Mouse (Mus musculus) liver, embryonic 15.5 days (tissue): ENCODE data around the gene Calhm2. TPM values are rescaled to one million over a fixed set of nuclear protein-coding genes. Genes with fewer than 3 reads are reported as not detected.

Source experiments
- ATAC-seq: fragments of 200-750 bp; cut with Nextera tagmentation; 2 replicates; pipeline ENCODE4 v1.8.0; 2017; ENCODE audit warnings: moderate number of reproducible peaks, mild to moderate bottlenecking, moderate library complexity; ENCODE audit not compliant: insufficient read depth
- H3K27ac ChIP-seq: fragments of 300-500 bp; sonication (generic); replicated peaks from 2 replicates; pipeline ENCODE4 v1.5.1; 2015; ENCODE audit warnings: mild to moderate bottlenecking, inconsistent platforms
- H3K27me3 ChIP-seq: fragments of 300-500 bp; sonication (generic); 2 replicates; pipeline ENCODE4 v1.6.1; 2015; ENCODE audit warnings: mild to moderate bottlenecking, inconsistent platforms
- H3K36me3 ChIP-seq: fragments of 300-500 bp; sonication (generic); replicated peaks from 2 replicates; pipeline ENCODE4 v1.6.1; 2015; ENCODE audit warnings: moderate library complexity, mild to moderate bottlenecking, inconsistent platforms
- H3K4me1 ChIP-seq: fragments of 300-500 bp; sonication (generic); replicated peaks from 2 replicates; pipeline ENCODE4 v1.6.1; 2015; ENCODE audit warnings: inconsistent platforms
- H3K4me2 ChIP-seq: fragments of 300-500 bp; sonication (generic); 2 replicates; pipeline ENCODE4 v1.6.1; 2015; ENCODE audit warnings: moderate library complexity, mild to moderate bottlenecking, inconsistent platforms
- H3K4me3 ChIP-seq: fragments of 300-500 bp; sonication (generic); replicated peaks from 2 replicates; pipeline ENCODE4 v1.5.1; 2015; ENCODE audit warnings: mild to moderate bottlenecking, inconsistent platforms
- H3K9ac ChIP-seq: fragments of 300-500 bp; sonication (generic); 2 replicates; pipeline ENCODE4 v1.6.1; 2015; ENCODE audit warnings: moderate library complexity, mild to moderate bottlenecking, inconsistent platforms
- H3K9me3 ChIP-seq: fragments of 300-500 bp; sonication (generic); replicated peaks from 2 replicates; pipeline ENCODE4 v1.6.1; 2016; ENCODE audit warnings: inconsistent platforms
- WGBS: fragments of 180-500 bp; shearing (Covaris S2); methylation state at CpG from one replicate; pipeline ENCODE4 v1.1.7; 2015; ENCODE audit warnings: mixed read lengths; ENCODE audit not compliant: insufficient replicate concordance; 5-methylcytosine and 5-hydroxymethylcytosine counted together
- polyA plus RNA-seq: library from polyadenylated mRNA; unstranded; fragments of >200 nt; fragmentation: Nextera tagmentation; extraction: Ambion mirVana; gene quantifications from 2 replicates; pipeline ENCODE4 v1.2.1, GENCODE M21; 2015

The Calhm2 gene
- polyA plus RNA-seq, 1 experiment from 2014 or later: 2.1 TPM

GRCm38 (mm10) chr19:47174515-47174914 is 36.4 kb upstream of the Calhm2 start:
- Histone ChIP-seq H3K27ac (no peak overlapping the region), H3K4me3 (no peak overlapping the region), H3K27me3 (peaks cover 43% of the 10 kb centered on the region), H3K4me2 (no peak overlapping the region), H3K9ac (no peak overlapping the region), H3K36me3 (no peaks in the 10 kb centered on the region), H3K9me3 (no peaks in the 10 kb centered on the region), H3K4me1 (peaks cover 8% of the 10 kb centered on the region; the same call in 1 of the 2 replicates)
- ATAC-seq: no peak
- 37% methylated on average over 3 of the region's 3 CpGs for WGBS

GRCm38 (mm10) chr19:47168793-47169412 is 30.8 kb upstream of the Calhm2 start:
- Histone ChIP-seq H3K9ac (no peak overlapping the region), H3K4me3 (peak overlapping the region; percentile 12; the same call in 1 of the 2 replicates), H3K9me3 (no peaks in the 10 kb centered on the region), H3K27ac (no peak overlapping the region), H3K4me1 (0 out of 2 replicates have a peak, but pooled peaks cover 3% of the 10 kb centered on the region), H3K27me3 (peaks cover 6% of the 10 kb centered on the region), H3K36me3 (no peaks in the 10 kb centered on the region), H3K4me2 (peak overlapping the region; percentile 57)
- 15% methylated on average over 11 of the region's 11 CpGs for WGBS
- no peak for ATAC-seq

DNA sequence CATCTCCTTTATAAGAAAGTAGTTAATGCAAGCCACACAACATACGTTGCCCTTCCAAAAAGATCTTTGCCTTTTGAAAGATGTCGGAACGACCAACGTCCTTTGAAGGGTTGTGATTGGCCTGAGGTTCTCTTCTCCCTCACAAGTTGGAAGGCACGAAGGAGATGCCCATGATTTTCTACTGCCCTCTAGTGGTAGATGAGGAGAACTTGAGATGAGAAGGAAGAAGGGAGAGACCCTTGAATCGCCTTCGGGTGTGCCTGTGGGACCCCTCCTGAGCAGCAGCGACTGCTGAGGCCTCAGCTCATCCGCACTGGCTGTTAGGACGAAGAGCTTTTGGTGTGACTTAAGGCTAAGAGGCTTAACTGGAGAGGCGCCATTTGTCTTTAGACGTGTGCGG is 30.1 kb upstream of the Calhm2 start:
- peaks cover 6% of the 10 kb centered on the region for H3K27me3 ChIP-seq
- WGBS: 8% methylated on average over 13 of the region's 13 CpGs
- no peaks in the 10 kb centered on the region for H3K36me3 ChIP-seq
- peak overlapping the region; percentile 57 for H3K4me2 ChIP-seq
- no peaks in the 10 kb centered on the region for H3K9me3 ChIP-seq
- H3K27ac ChIP-seq: no peak overlapping the region
- peak overlapping the region; percentile 12; the same call in 1 of the 2 replicates for H3K4me3 ChIP-seq
- 0 out of 2 replicates have a peak, but pooled peaks cover 3% of the 10 kb centered on the region for H3K4me1 ChIP-seq
- no peak for ATAC-seq
- H3K9ac ChIP-seq: no peak overlapping the region

DNA sequence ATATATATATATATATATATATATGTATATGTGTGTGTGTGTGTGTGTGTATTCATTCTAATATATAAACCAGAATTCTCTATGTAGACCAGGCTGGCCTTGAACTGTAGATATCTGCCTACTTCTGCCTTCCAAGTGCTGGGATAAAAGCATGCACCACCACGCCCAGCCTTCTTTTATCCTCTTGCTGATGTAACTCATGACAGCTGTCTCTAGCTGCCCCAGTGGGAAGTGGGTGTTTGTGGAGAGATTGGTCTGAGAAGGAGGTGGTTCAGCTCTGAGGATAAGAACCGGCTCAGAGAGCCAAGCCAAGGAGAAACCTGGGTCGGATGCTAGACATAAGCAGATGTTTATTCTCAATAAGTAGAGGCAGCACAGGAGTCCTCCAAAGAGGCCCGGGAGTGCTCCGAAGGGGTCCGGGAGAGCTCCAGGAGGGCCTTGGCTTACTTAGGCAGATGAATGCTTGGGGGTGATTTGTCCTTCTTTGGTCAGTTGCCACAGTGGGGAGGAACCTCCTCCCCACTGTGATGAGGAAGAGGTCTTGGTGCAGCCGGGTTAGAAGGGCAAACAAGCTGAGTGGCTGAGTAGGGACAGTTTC is 29.6 kb upstream of the Calhm2 start:
- Histone ChIP-seq H3K4me2 (no peak overlapping the region), H3K4me1 (0 out of 2 replicates have a peak, but pooled peaks cover 3% of the 10 kb centered on the region), H3K27ac (no peak overlapping the region), H3K27me3 (peaks cover 6% of the 10 kb centered on the region), H3K36me3 (no peaks in the 10 kb centered on the region), H3K4me3 (no peak overlapping the region), H3K9ac (no peak overlapping the region), H3K9me3 (no peaks in the 10 kb centered on the region)
- 41% methylated on average over 7 of the region's 7 CpGs for WGBS
- no peak for ATAC-seq

DNA sequence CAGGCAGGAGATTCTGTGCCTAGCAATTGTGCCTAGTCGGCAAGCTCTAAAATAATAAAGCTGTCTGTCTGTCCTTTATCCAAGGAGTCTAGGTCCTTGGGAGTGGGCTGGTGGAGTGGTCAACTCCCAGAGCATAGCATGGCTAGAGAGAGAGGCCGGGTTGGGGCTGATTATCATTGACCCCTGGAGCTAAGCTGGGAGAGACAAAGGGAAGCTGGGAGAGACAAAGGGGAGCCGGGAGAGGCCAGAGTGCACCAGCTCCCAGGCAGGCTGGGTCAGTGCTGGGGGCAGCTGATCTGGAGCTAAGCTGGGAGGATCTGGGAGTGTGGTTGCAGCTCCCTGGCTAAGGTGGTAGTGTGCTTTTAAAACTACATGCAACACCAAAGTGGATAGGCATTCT is 28.7 kb upstream of the Calhm2 start:
- 39% methylated on average over 3 of the region's 3 CpGs for WGBS
- Histone ChIP-seq H3K4me1 (0 out of 2 replicates have a peak, but pooled peaks cover 3% of the 10 kb centered on the region), H3K9me3 (no peaks in the 10 kb centered on the region), H3K27ac (no peak overlapping the region), H3K4me2 (no peak overlapping the region), H3K27me3 (peaks cover 6% of the 10 kb centered on the region), H3K4me3 (no peak overlapping the region), H3K36me3 (no peaks in the 10 kb centered on the region), H3K9ac (no peak overlapping the region)
- no peak for ATAC-seq

- Histone ChIP-seq H3K9me3 (no peaks in the 10 kb centered on the region), H3K4me3 (no peak overlapping the region), H3K4me1 (no peaks in the 10 kb centered on the region), H3K27ac (no peak overlapping the region), H3K4me2 (no peak overlapping the region), H3K36me3 (no peaks in the 10 kb centered on the region), H3K27me3 (peaks cover under 1% of the 10 kb centered on the region), H3K9ac (no peak overlapping the region)
- no peak for ATAC-seq
- WGBS: 75% methylated on average over 6 of the region's 6 CpGs
Observed at GRCm38 (mm10) chr19:47163176-47163744, 25.2 kb upstream of the Calhm2 start.

- WGBS: 58% methylated on average over 4 of the region's 4 CpGs
- Histone ChIP-seq H3K4me2 (no peak overlapping the region), H3K9ac (no peak overlapping the region), H3K27me3 (no peaks in the 10 kb centered on the region), H3K9me3 (no peaks in the 10 kb centered on the region), H3K4me1 (no peaks in the 10 kb centered on the region), H3K36me3 (no peaks in the 10 kb centered on the region), H3K4me3 (no peak overlapping the region), H3K27ac (no peak overlapping the region)
- ATAC-seq: no peak
Observed at GRCm38 (mm10) chr19:47161669-47162068, 23.6 kb upstream of the Calhm2 start.

GRCm38 (mm10) chr19:47157664-47158063 is 19.6 kb upstream of the Calhm2 start, which contains the start of gene Calhm3:
Gene Calhm3, minus strand, starts transcription at chr19:47157764.
- no peak within 1 kb of the TSS for H3K4me2 ChIP-seq
- no peak for ATAC-seq
- no peak within 1 kb of the TSS for H3K27ac ChIP-seq
- no peaks in the 10 kb centered on the region for H3K9me3 ChIP-seq
- WGBS: 57% methylated on average over 11 of the region's 11 CpGs
- H3K27me3 ChIP-seq: no peaks in the 10 kb centered on the region
- H3K4me1 ChIP-seq: no peaks in the 10 kb centered on the region
- no peak within 1 kb of the TSS for H3K4me3 ChIP-seq
- no peak within 1 kb of the TSS for H3K9ac ChIP-seq
- H3K36me3 ChIP-seq: no peaks in the 10 kb centered on the region

DNA sequence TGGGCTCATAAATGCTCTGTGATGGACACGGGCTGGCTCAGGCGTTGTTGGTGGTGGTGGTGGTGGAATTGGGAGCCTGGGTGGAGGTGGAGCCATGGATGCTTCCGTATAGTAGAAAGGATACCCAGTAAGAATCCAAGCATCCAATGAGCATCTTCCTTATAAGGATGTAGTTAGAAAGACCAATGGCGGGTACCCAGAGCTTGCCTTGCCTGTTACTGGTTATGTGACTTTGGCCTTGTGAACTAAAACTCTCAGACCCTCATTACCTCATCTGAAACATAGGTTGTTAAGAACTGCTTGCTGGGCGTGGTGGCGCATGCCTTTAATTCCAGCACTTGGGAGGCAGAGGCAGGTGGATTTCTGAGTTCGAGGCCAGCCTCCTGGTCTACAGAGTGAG is 15.7 kb upstream of the Calhm2 start:
- H3K4me2 ChIP-seq: no peak overlapping the region
- no peak overlapping the region for H3K27ac ChIP-seq
- H3K9me3 ChIP-seq: no peaks in the 10 kb centered on the region
- no peak overlapping the region for H3K9ac ChIP-seq
- no peaks in the 10 kb centered on the region for H3K36me3 ChIP-seq
- H3K4me3 ChIP-seq: no peak overlapping the region
- no peak for ATAC-seq
- H3K4me1 ChIP-seq: no peaks in the 10 kb centered on the region
- peaks cover 20% of the 10 kb centered on the region for H3K27me3 ChIP-seq
- WGBS: 67% methylated on average over 7 of the region's 7 CpGs

GRCm38 (mm10) chr19:47152062-47152369 is 13.9 kb upstream of the Calhm2 start:
- Histone ChIP-seq H3K9me3 (no peaks in the 10 kb centered on the region), H3K27ac (no peak overlapping the region), H3K9ac (no peak overlapping the region), H3K27me3 (peaks cover 26% of the 10 kb centered on the region), H3K4me2 (no peak overlapping the region), H3K4me1 (no peaks in the 10 kb centered on the region), H3K4me3 (no peak overlapping the region), H3K36me3 (no peaks in the 10 kb centered on the region)
- ATAC-seq: no peak
- WGBS: 54% methylated on average over 12 of the region's 12 CpGs

GRCm38 (mm10) chr19:47151332-47152061 is 13.4 kb upstream of the Calhm2 start:
- Histone ChIP-seq H3K27me3 (peaks cover 26% of the 10 kb centered on the region), H3K4me3 (no peak overlapping the region), H3K36me3 (no peaks in the 10 kb centered on the region), H3K9me3 (no peaks in the 10 kb centered on the region), H3K4me1 (no peaks in the 10 kb centered on the region), H3K27ac (no peak overlapping the region), H3K4me2 (0 out of 2 replicates have a peak overlapping the region, but pooled peaks have one; percentile 13), H3K9ac (no peak overlapping the region)
- ATAC-seq: no peak
- 30% methylated on average over 32 of the region's 32 CpGs for WGBS
